Mouse (Mus musculus): Measurements from ENCODE around the gene Scnn1a.

- TF ChIP-seq CTCF (IDR thresholded peaks at IDR 0.05; ENCODE audit: low read depth) (peak; percentile 67), EP300 (optimal IDR thresholded peaks at IDR 0.05) (no peak)
Measured at GRCm38 (mm10) chr6:125361467-125362291, 41.2 kb downstream of the Scnn1a start.
